Mouse (Mus musculus) intestine, postnatal 0 days (tissue): ENCODE measurements around the gene Arhgap9. TPM values are rescaled to one million over a fixed set of nuclear protein-coding genes. Genes with fewer than 3 reads are reported as not detected.

Experiments used
- ATAC-seq: fragments of 200-750 bp; cut with Nextera tagmentation; 2 replicates; pipeline ENCODE4 v1.8.0; 2017; ENCODE audit warnings: mild to moderate bottlenecking, moderate TSS enrichment, moderate library complexity
- H3K27ac ChIP-seq: fragments of 300-500 bp; sonication (generic); 2 replicates; pipeline ENCODE4 v1.5.1; 2014; ENCODE audit warnings: mild to moderate bottlenecking, low read depth, low read length, moderate library complexity
- H3K27me3 ChIP-seq: fragments of 300-500 bp; sonication (generic); replicated peaks from 2 replicates; pipeline ENCODE4 v1.6.1; 2014; ENCODE audit warnings: low read length, mixed read lengths; ENCODE audit not compliant: control insufficient read depth, insufficient read depth
- H3K36me3 ChIP-seq: fragments of 300-500 bp; sonication (generic); 2 replicates; pipeline ENCODE4 v1.6.1; 2014; ENCODE audit warnings: mild to moderate bottlenecking, moderate library complexity; ENCODE audit not compliant: control insufficient read depth, insufficient read depth
- H3K4me1 ChIP-seq: fragments of 300-500 bp; sonication (generic); replicated peaks from 2 replicates; pipeline ENCODE4 v1.6.1; 2014; ENCODE audit warnings: antibody characterized with exemption, low read length, mixed read lengths; ENCODE audit not compliant: control insufficient read depth, insufficient read depth
- H3K4me2 ChIP-seq: fragments of 300-500 bp; sonication (generic); replicated peaks from 2 replicates; pipeline ENCODE4 v1.6.1; 2014; ENCODE audit warnings: low read depth, mild to moderate bottlenecking, moderate library complexity
- H3K4me3 ChIP-seq: fragments of 300-500 bp; sonication (generic); 2 replicates; pipeline ENCODE4 v1.5.1; 2014; ENCODE audit warnings: low read depth, low read length
- H3K9ac ChIP-seq: fragments of 300-500 bp; sonication (generic); 2 replicates; pipeline ENCODE4 v1.6.1; 2014; ENCODE audit warnings: mild to moderate bottlenecking, low read depth, low read length
- H3K9me3 ChIP-seq: fragments of 300-500 bp; sonication (generic); 2 replicates; pipeline ENCODE4 v1.6.1; 2016; ENCODE audit warnings: mixed run types; ENCODE audit not compliant: control insufficient read depth
- CTCF ChIP-seq: sonication (generic); IDR thresholded peaks from 2 replicates; pipeline ENCODE4 v1.5.1; 2016; ENCODE audit warnings: low read depth, mild to moderate bottlenecking, control low read depth, antibody characterized with exemption, moderate library complexity
- WGBS: fragments of 180-500 bp; shearing (Covaris S2); extraction: QIAGEN DNeasy Blood & Tissue Kit; methylation state at CpG from one replicate; pipeline ENCODE4 v1.1.7; 2014; 5-methylcytosine and 5-hydroxymethylcytosine counted together
- polyA plus RNA-seq: library from polyadenylated mRNA; unstranded; fragments of >200 nt; fragmentation: Nextera tagmentation; extraction: Ambion mirVana; gene quantifications from 2 replicates; pipeline ENCODE4 v1.2.1, GENCODE M21; 2015

The Arhgap9 gene
- polyA plus RNA-seq, result 9.5 and 12.0 TPM in 2 replicates

DNA sequence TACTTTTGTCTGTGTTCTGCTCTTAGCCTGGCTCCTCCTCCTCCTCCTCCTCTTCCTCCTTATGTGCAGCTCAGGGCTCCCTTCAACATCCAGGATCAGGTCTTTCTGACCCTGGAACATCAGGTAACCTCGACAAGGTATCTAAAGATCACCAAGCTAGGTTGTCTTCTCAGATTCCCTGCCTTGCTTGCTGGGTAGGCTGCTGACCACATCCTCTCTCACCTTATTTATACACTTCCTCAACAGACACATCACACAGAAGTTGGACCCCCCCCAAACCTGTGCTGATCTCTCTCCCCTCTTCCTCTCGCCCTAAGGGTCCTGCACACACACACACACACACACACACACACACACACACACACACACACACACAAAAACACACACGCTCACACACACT is at the start of gene Arhgap9:
Arhgap9 (plus strand) TSS at position 344 of the 400 bp plus-strand sequence.
- H3K27ac ChIP-seq, result no peak within 1 kb of the TSS
- no peak within 1 kb of the TSS for H3K4me3 ChIP-seq
- no peak for ATAC-seq
- no peaks in the 10 kb centered on the region for H3K27me3 ChIP-seq
- no peak for TF ChIP-seq CTCF
- 0 out of 2 replicates have a peak, but pooled peaks cover 4% of the 10 kb centered on the region for H3K4me1 ChIP-seq
- no peak within 1 kb of the TSS for H3K4me2 ChIP-seq
- no peaks in the 10 kb centered on the region for H3K9me3 ChIP-seq
- no peaks in the 10 kb centered on the region for H3K36me3 ChIP-seq
- WGBS, result 74% methylated on average over 3 of the region's 3 CpGs
- H3K9ac ChIP-seq, result no peak within 1 kb of the TSS

DNA sequence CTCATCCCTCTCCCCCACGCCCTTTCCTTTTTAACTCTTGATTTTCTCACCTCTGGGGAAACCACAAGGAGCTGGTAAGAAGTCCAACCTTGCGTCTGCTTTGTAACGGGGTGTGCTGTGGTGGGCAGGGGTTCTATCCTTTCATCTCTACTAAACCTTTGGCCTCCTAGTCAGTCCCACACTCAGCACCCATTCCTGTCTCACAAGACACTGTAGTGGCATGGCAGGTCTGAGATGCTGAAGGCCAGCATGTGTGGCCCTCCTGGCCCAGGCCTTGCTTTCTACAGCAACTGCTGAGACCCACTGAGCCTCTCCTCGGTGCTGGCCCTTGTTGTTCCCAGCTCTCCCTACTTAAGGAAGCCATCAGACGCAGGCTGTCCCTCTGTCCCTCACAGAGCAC is 49.4 kb upstream of the Arhgap9 start:
- peaks cover 81% of the 10 kb centered on the region for H3K36me3 ChIP-seq
- H3K4me3 ChIP-seq, result no peak overlapping the region
- TF ChIP-seq CTCF, result no peak
- H3K27me3 ChIP-seq, result no peaks in the 10 kb centered on the region
- peaks cover 4% of the 10 kb centered on the region; the same call in 1 of the 2 replicates for H3K4me1 ChIP-seq
- WGBS, result 93% methylated on average over 5 of the region's 5 CpGs
- H3K27ac ChIP-seq, result no peak overlapping the region
- no peaks in the 10 kb centered on the region for H3K9me3 ChIP-seq
- no peak overlapping the region for H3K4me2 ChIP-seq
- ATAC-seq, result no peak
- H3K9ac ChIP-seq, result no peak overlapping the region

DNA sequence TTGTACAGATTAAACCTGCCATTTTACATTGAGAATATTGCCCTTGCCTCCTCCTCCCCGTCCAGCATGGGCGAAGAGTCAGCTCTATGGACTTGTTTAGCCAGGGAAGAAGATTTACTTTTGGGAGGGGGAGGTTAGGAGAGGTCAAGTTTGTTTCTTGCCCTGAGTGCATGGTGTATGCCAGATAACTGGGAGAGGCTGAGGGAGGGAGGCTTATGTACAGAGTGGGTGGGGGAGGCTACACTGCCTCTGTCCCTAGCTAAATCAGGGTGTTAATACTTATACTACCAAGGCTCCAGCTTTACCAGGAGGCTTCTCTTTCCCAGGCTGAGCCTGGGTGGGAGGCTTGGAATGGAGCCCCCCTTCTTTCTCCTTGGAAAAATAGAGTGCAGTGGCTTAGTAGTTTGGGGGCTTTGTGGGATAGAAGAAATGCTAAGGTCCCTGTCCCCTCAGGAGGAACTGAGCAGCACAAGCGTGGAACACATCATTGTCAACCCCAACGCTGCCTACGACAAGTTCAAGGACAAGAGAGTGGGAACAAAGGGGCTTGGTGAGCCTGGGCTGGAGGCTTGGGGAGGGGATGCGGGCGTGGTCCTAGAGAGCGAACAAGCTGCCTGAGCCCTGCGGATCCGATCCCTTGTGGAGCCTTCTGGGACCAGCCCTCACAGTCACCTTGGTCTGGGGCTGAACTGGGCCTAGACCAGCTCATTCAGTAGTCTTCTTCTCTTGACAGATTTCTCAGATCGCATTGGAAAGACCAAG is 47.3 kb upstream of the Arhgap9 start:
- Histone ChIP-seq H3K4me2 (no peak overlapping the region), H3K9me3 (no peaks in the 10 kb centered on the region), H3K27ac (no peak overlapping the region), H3K4me1 (no peaks in the 10 kb centered on the region), H3K27me3 (no peaks in the 10 kb centered on the region), H3K36me3 (peaks cover 92% of the 10 kb centered on the region), H3K9ac (no peak overlapping the region), H3K4me3 (no peak overlapping the region)
- WGBS, result 64% methylated on average over 11 of the region's 11 CpGs
- ATAC-seq, result no peak
- TF ChIP-seq CTCF, result no peak

DNA sequence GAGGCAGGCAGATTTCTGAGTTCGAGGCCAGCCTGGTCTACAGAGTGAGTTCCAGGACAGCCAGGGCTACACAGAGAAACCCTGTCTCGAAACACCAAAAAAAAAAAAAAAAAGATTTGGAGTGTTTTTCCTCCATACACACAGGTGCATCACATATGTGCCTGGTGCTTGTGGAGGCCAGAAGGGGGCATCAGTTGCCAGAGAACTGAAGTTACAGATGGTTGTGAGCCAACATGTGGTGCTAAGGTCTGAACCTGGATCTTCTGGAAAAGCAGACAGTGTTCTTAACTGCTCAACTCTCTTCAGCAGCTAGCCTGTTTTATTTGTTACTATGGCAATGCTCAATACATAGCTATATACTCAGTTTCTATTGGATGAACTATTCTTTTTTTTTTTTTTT is 42.0 kb upstream of the Arhgap9 start:
- 100% methylated on average over 1 of the region's 2 CpGs for WGBS
- no peaks in the 10 kb centered on the region for H3K27me3 ChIP-seq
- no peaks in the 10 kb centered on the region for H3K9me3 ChIP-seq
- TF ChIP-seq CTCF, result peak; percentile 41
- H3K9ac ChIP-seq, result no peak overlapping the region
- H3K27ac ChIP-seq, result no peak overlapping the region
- H3K4me3 ChIP-seq, result no peak overlapping the region
- ATAC-seq, result no peak
- peaks cover 98% of the 10 kb centered on the region for H3K36me3 ChIP-seq
- no peak overlapping the region for H3K4me2 ChIP-seq
- H3K4me1 ChIP-seq, result no peaks in the 10 kb centered on the region

DNA sequence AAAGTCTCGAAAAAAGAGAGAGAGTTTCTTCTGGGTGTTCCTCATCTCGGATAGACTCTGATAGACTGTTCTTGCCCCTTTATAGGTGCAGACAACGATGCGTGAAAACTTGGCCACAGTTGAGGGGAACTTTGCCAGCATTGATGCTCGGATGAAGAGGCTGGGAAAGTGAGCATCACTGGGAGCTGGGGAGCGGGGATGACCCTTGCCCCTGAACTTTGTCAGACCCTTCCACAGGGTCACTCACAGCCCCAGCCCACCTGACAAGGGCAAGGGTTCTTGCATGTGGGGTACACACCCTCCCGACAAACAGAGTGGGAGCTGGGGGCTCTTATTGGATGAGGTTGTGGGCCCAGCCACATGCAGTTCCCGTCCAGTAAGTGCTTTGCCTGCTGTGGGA is 40.4 kb upstream of the Arhgap9 start:
- no peaks in the 10 kb centered on the region for H3K4me1 ChIP-seq
- H3K4me3 ChIP-seq, result no peak overlapping the region
- H3K9ac ChIP-seq, result no peak overlapping the region
- no peak for TF ChIP-seq CTCF
- ATAC-seq, result no peak
- H3K4me2 ChIP-seq, result no peak overlapping the region
- no peaks in the 10 kb centered on the region for H3K9me3 ChIP-seq
- WGBS, result 80% methylated on average over 8 of the region's 8 CpGs
- no peak overlapping the region for H3K27ac ChIP-seq
- no peaks in the 10 kb centered on the region for H3K27me3 ChIP-seq
- H3K36me3 ChIP-seq, result peaks cover 99% of the 10 kb centered on the region

DNA sequence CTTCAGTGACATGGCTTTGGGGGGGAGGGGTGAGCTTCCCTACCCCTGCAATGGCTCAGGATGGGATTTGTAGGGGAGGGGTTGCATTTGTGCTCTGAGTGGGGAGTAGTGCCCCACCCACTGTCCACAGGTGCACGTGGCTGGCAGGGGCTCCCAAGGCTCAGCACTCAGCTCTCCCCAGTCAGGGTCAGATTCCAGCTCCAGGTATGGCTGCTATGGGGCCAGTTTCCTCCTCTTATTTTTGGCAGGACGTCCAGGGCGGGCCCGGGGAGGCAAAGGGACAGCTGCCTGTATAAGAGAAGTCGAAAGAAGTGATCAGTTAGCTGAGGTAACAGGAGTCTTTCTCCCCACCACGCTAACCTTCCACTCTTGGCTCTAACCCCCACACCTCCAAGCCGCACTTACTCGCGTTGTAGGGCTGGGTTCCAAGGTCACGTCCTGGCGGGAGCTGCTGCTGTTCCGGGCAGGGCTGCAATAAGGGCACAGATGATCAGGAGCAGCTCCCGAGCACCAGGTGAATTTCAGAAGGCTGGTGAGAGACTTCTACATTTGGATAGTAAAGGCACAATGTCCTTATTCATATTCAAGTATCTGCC is 39.0 kb upstream of the Arhgap9 start:
- Histone ChIP-seq H3K9me3 (no peaks in the 10 kb centered on the region), H3K36me3 (peaks cover 88% of the 10 kb centered on the region), H3K4me3 (no peak overlapping the region), H3K4me1 (0 out of 2 replicates have a peak, but pooled peaks cover 7% of the 10 kb centered on the region), H3K9ac (no peak overlapping the region), H3K27ac (peak overlapping the region; percentile 50; the same call in 1 of the 2 replicates), H3K4me2 (no peak overlapping the region), H3K27me3 (no peaks in the 10 kb centered on the region)
- 63% methylated on average over 13 of the region's 13 CpGs for WGBS
- TF ChIP-seq CTCF, result no peak
- ATAC-seq, result no peak
